Mouse (Mus musculus) embryonic facial prominence, embryonic 10.5 days (tissue): ENCODE measurements at regions not wholly inside any gene's neighbourhood (a gene's known extent, or its start where the extent isn't known, plus 50 kb on each side); places are given as distances from the start of the nearest gene placed in this dataset.

ENCODE experiments used
- DNase-seq: peaks from one replicate; pipeline ENCODE4 v3.0.0-alpha.2; 2017; ENCODE audit warnings: low spot score
- H3K27ac ChIP-seq: fragments of 300-500 bp; sonication (generic); replicated peaks from 2 replicates; pipeline ENCODE4 v1.5.1; 2016; ENCODE audit warnings: mild to moderate bottlenecking
- H3K27me3 ChIP-seq: fragments of 300-500 bp; sonication (generic); replicated peaks from 2 replicates; pipeline ENCODE4 v1.6.1; 2016; ENCODE audit warnings: low read depth, mild to moderate bottlenecking; ENCODE audit not compliant: poor library complexity, severe bottlenecking
- H3K36me3 ChIP-seq: fragments of 300-500 bp; sonication (generic); replicated peaks from 2 replicates; pipeline ENCODE4 v1.6.1; 2016; ENCODE audit warnings: mild to moderate bottlenecking, moderate library complexity
- H3K4me1 ChIP-seq: fragments of 300-500 bp; sonication (generic); 2 replicates; pipeline ENCODE4 v1.6.1; 2016
- H3K4me3 ChIP-seq: fragments of 300-500 bp; sonication (generic); 2 replicates; pipeline ENCODE4 v1.5.1; 2016; ENCODE audit warnings: mild to moderate bottlenecking, moderate library complexity
- H3K9me3 ChIP-seq: fragments of 300-500 bp; sonication (generic); 2 replicates; pipeline ENCODE4 v1.6.1; 2016; ENCODE audit warnings: mild to moderate bottlenecking
- WGBS: fragments of 180-500 bp; shearing (Covaris S2); methylation state at CpG from one replicate; pipeline ENCODE4 v1.1.7; 2016; 5-methylcytosine and 5-hydroxymethylcytosine counted together

GRCm38 (mm10) chr13:28866686-28867085 is 86.8 kb downstream of the Sox4 start:
- Histone ChIP-seq H3K4me1 (peaks cover 23% of the 10 kb centered on the region; the same call in 1 of the 2 replicates), H3K4me3 (no peak overlapping the region), H3K9me3 (no peaks in the 10 kb centered on the region; the same call in 1 of the 2 replicates), H3K27ac (no peak overlapping the region), H3K36me3 (peaks cover 89% of the 10 kb centered on the region), H3K27me3 (no peaks in the 10 kb centered on the region)
- 88% methylated on average over 3 of the region's 3 CpGs for WGBS
- no peak for DNase-seq

GRCm38 (mm10) chr13:28860601-28861000 is 92.9 kb downstream of the Sox4 start:
- Histone ChIP-seq H3K27me3 (no peaks in the 10 kb centered on the region), H3K4me1 (peaks cover 25% of the 10 kb centered on the region), H3K36me3 (peaks cover 35% of the 10 kb centered on the region), H3K9me3 (no peaks in the 10 kb centered on the region; the same call in 1 of the 2 replicates), H3K4me3 (no peak overlapping the region), H3K27ac (no peak overlapping the region)
- WGBS, result 86% methylated on average over 2 of the region's 2 CpGs
- no peak for DNase-seq

- WGBS, result 51% methylated on average over 11 of the region's 11 CpGs
- Histone ChIP-seq H3K36me3 (peaks cover 28% of the 10 kb centered on the region), H3K4me3 (no peak overlapping the region), H3K4me1 (peaks cover 25% of the 10 kb centered on the region), H3K9me3 (no peaks in the 10 kb centered on the region; the same call in 1 of the 2 replicates), H3K27me3 (no peaks in the 10 kb centered on the region), H3K27ac (no peak overlapping the region)
- no peak for DNase-seq
Measured at GRCm38 (mm10) chr13:28859829-28860427, 93.6 kb downstream of the Sox4 start.

GRCm38 (mm10) chr13:28858001-28858400 is 95.5 kb downstream of the Sox4 start:
- H3K27me3 ChIP-seq, result no peaks in the 10 kb centered on the region
- H3K4me1 ChIP-seq, result peaks cover 28% of the 10 kb centered on the region
- H3K36me3 ChIP-seq, result peaks cover 26% of the 10 kb centered on the region
- H3K27ac ChIP-seq, result no peak overlapping the region
- WGBS, result 89% methylated on average over 6 of the region's 6 CpGs
- no peak for DNase-seq
- H3K9me3 ChIP-seq, result peaks cover 6% of the 10 kb centered on the region; the same call in 1 of the 2 replicates
- no peak overlapping the region for H3K4me3 ChIP-seq

- H3K27ac ChIP-seq, result no peak overlapping the region
- peaks cover 13% of the 10 kb centered on the region; the same call in 1 of the 2 replicates for H3K9me3 ChIP-seq
- WGBS, result 94% methylated on average over 6 of the region's 6 CpGs
- no peak for DNase-seq
- no peaks in the 10 kb centered on the region for H3K27me3 ChIP-seq
- no peak overlapping the region for H3K4me3 ChIP-seq
- peaks cover 27% of the 10 kb centered on the region for H3K36me3 ChIP-seq
- H3K4me1 ChIP-seq, result peaks cover 28% of the 10 kb centered on the region
Measured at GRCm38 (mm10) chr13:28857201-28857600, 96.3 kb downstream of the Sox4 start.

GRCm38 (mm10) chr13:28856472-28856871 is 97.0 kb downstream of the Sox4 start:
- Histone ChIP-seq H3K27me3 (no peaks in the 10 kb centered on the region), H3K9me3 (peaks cover 13% of the 10 kb centered on the region; the same call in 1 of the 2 replicates)

GRCm38 (mm10) chr13:28854247-28854646 is 99.3 kb downstream of the Sox4 start:
- 87% methylated on average over 9 of the region's 9 CpGs for WGBS
- no peak overlapping the region for H3K27ac ChIP-seq
- peaks cover 25% of the 10 kb centered on the region for H3K36me3 ChIP-seq
- peaks cover 17% of the 10 kb centered on the region for H3K4me1 ChIP-seq
- H3K4me3 ChIP-seq, result no peak overlapping the region
- no peaks in the 10 kb centered on the region for H3K27me3 ChIP-seq
- DNase-seq, result no peak
- H3K9me3 ChIP-seq, result peaks cover 13% of the 10 kb centered on the region; the same call in 1 of the 2 replicates

More at GRCm38 (mm10) chr13:28856472-28856871, 97.0 kb downstream of the Sox4 start:
- Histone ChIP-seq H3K36me3 (peaks cover 25% of the 10 kb centered on the region), H3K27ac (no peak overlapping the region), H3K4me1 (peaks cover 28% of the 10 kb centered on the region), H3K4me3 (no peak overlapping the region)
- WGBS, result 88% methylated on average over 4 of the region's 4 CpGs
- no peak for DNase-seq

- Histone ChIP-seq H3K27ac (no peak overlapping the region), H3K27me3 (no peaks in the 10 kb centered on the region), H3K4me3 (no peak overlapping the region), H3K4me1 (peaks cover 39% of the 10 kb centered on the region), H3K36me3 (peaks cover 12% of the 10 kb centered on the region), H3K9me3 (peaks cover 8% of the 10 kb centered on the region; the same call in 1 of the 2 replicates)
- WGBS, result 92% methylated on average over 5 of the region's 5 CpGs
- DNase-seq, result no peak
Measured at GRCm38 (mm10) chr13:28848305-28848704, 105.2 kb downstream of the Sox4 start.

- Histone ChIP-seq H3K27me3 (no peaks in the 10 kb centered on the region), H3K36me3 (peaks cover 3% of the 10 kb centered on the region; the same call in 1 of the 2 replicates), H3K27ac (no peak overlapping the region), H3K4me1 (peaks cover 44% of the 10 kb centered on the region), H3K9me3 (peaks cover 2% of the 10 kb centered on the region; the same call in 1 of the 2 replicates), H3K4me3 (no peak overlapping the region)
- 86% methylated on average over 3 of the region's 3 CpGs for WGBS
- DNase-seq, result no peak
Measured at GRCm38 (mm10) chr13:28847478-28847877, 106.0 kb downstream of the Sox4 start.

- WGBS, result 25% methylated on average over 3 of the region's 3 CpGs
- peaks cover 48% of the 10 kb centered on the region for H3K4me1 ChIP-seq
- H3K9me3 ChIP-seq, result no peaks in the 10 kb centered on the region
- no peaks in the 10 kb centered on the region for H3K36me3 ChIP-seq
- no peaks in the 10 kb centered on the region for H3K27me3 ChIP-seq
- peak; percentile 39 for DNase-seq
- H3K27ac ChIP-seq, result peak overlapping the region; percentile 69
- no peak overlapping the region for H3K4me3 ChIP-seq
Measured at GRCm38 (mm10) chr13:28844495-28844894, 109.0 kb downstream of the Sox4 start.

- WGBS, result 72% methylated on average over 3 of the region's 3 CpGs
- H3K36me3 ChIP-seq, result no peaks in the 10 kb centered on the region
- no peaks in the 10 kb centered on the region for H3K27me3 ChIP-seq
- DNase-seq, result no peak
- H3K4me3 ChIP-seq, result no peak overlapping the region
- H3K9me3 ChIP-seq, result no peaks in the 10 kb centered on the region
- H3K4me1 ChIP-seq, result peaks cover 60% of the 10 kb centered on the region
- H3K27ac ChIP-seq, result no peak overlapping the region; the same call in 1 of the 2 replicates
Measured at GRCm38 (mm10) chr13:28842811-28843210, 110.7 kb downstream of the Sox4 start.

GRCm38 (mm10) chr13:28840142-28840541 is 113.4 kb downstream of the Sox4 start:
- H3K27ac ChIP-seq, result no peak overlapping the region
- WGBS, result 76% methylated on average over 5 of the region's 5 CpGs
- no peak for DNase-seq
- H3K4me3 ChIP-seq, result no peak overlapping the region
- H3K36me3 ChIP-seq, result no peaks in the 10 kb centered on the region
- H3K4me1 ChIP-seq, result peaks cover 40% of the 10 kb centered on the region
- no peaks in the 10 kb centered on the region for H3K27me3 ChIP-seq
- no peaks in the 10 kb centered on the region for H3K9me3 ChIP-seq

- no peak overlapping the region for H3K4me3 ChIP-seq
- peaks cover 31% of the 10 kb centered on the region for H3K4me1 ChIP-seq
- 64% methylated on average over 6 of the region's 6 CpGs for WGBS
- H3K36me3 ChIP-seq, result no peaks in the 10 kb centered on the region
- H3K27me3 ChIP-seq, result no peaks in the 10 kb centered on the region
- no peak overlapping the region for H3K27ac ChIP-seq
- no peak for DNase-seq
- no peaks in the 10 kb centered on the region for H3K9me3 ChIP-seq
Measured at GRCm38 (mm10) chr13:28839084-28839483, 114.4 kb downstream of the Sox4 start.
